Mouse (Mus musculus): ENCODE data around the gene Gm20388.

Gene Gm20388

GRCm38 (mm10) chr8:120259206-120259605 lies 348.6 kb downstream of the Gm20388 start:
- no peak for DNase-seq (ENCODE audit: low spot score in 2 of 2)

GRCm38 (mm10) chr8:120260677-120261076 lies 350.0 kb downstream of the Gm20388 start:
- DNase-seq (ENCODE audit: low spot score in 2 of 2), result no peak

- DNase-seq (ENCODE audit: low spot score in 2 of 2), result no peak
These were observed 350.9 kb downstream of the Gm20388 start for GRCm38 (mm10) chr8:120261338-120262120.

- DNase-seq (ENCODE audit: low spot score in 2 of 2), result no peak
These were observed 353.2 kb downstream of the Gm20388 start for GRCm38 (mm10) chr8:120263879-120264278.

- no peak for DNase-seq (ENCODE audit: low spot score in 2 of 2)
These were observed 353.8 kb downstream of the Gm20388 start for GRCm38 (mm10) chr8:120264388-120264943.

- no peak for DNase-seq (ENCODE audit: low spot score in 2 of 2)
These were observed 354.4 kb downstream of the Gm20388 start for GRCm38 (mm10) chr8:120264944-120265453.

GRCm38 (mm10) chr8:120265471-120265870 lies 354.8 kb downstream of the Gm20388 start:
- peak in 1 of 2 experiments; percentile 58 for DNase-seq (ENCODE audit: low spot score in 2 of 2)

- peak in 1 of 2 experiments; percentile 11 for DNase-seq (ENCODE audit: low spot score in 2 of 2)
These were observed 357.9 kb downstream of the Gm20388 start for GRCm38 (mm10) chr8:120268541-120268980.

GRCm38 (mm10) chr8:120270449-120270848 lies 359.8 kb downstream of the Gm20388 start:
- DNase-seq (ENCODE audit: low spot score in 2 of 2), result peak in 1 of 2 experiments; percentile 11

- DNase-seq (ENCODE audit: low spot score in 2 of 2), result peak in 1 of 2 experiments; percentile 13
These were observed 362.8 kb downstream of the Gm20388 start for GRCm38 (mm10) chr8:120273430-120273829.

GRCm38 (mm10) chr8:120276051-120276890 lies 365.6 kb downstream of the Gm20388 start:
- DNase-seq (ENCODE audit: low spot score in 2 of 2), result peak; percentile 92 to 94

- peak in 1 of 2 experiments; percentile 28 for DNase-seq (ENCODE audit: low spot score in 2 of 2)
These were observed 366.3 kb downstream of the Gm20388 start for GRCm38 (mm10) chr8:120276891-120277426.

- DNase-seq (ENCODE audit: low spot score in 2 of 2), result no peak
These were observed 367.4 kb downstream of the Gm20388 start for GRCm38 (mm10) chr8:120278009-120278408.

GRCm38 (mm10) chr8:120279418-120279817 lies 368.8 kb downstream of the Gm20388 start:
- DNase-seq (ENCODE audit: low spot score in 2 of 2), result no peak

GRCm38 (mm10) chr8:120281487-120281886 lies 370.8 kb downstream of the Gm20388 start:
- DNase-seq (ENCODE audit: low spot score in 2 of 2), result peak; percentile 80 to 91

GRCm38 (mm10) chr8:120282465-120282864 lies 371.8 kb downstream of the Gm20388 start:
- no peak for DNase-seq (ENCODE audit: low spot score in 2 of 2)

GRCm38 (mm10) chr8:120284265-120284664 lies 373.6 kb downstream of the Gm20388 start:
- no peak for DNase-seq (ENCODE audit: low spot score in 2 of 2)

- no peak for DNase-seq (ENCODE audit: low spot score in 2 of 2)
These were observed 374.4 kb downstream of the Gm20388 start for GRCm38 (mm10) chr8:120285033-120285432.

- DNase-seq (ENCODE audit: low spot score in 2 of 2), result no peak
These were observed 375.2 kb downstream of the Gm20388 start for GRCm38 (mm10) chr8:120285878-120286277.

- peak; percentile 84 to 90 for DNase-seq (ENCODE audit: low spot score in 2 of 2)
These were observed 377.7 kb downstream of the Gm20388 start for GRCm38 (mm10) chr8:120288122-120288908.

GRCm38 (mm10) chr8:120289191-120289590 lies 378.6 kb downstream of the Gm20388 start:
- no peak for DNase-seq (ENCODE audit: low spot score in 2 of 2)
